In the genomic region with DNA sequence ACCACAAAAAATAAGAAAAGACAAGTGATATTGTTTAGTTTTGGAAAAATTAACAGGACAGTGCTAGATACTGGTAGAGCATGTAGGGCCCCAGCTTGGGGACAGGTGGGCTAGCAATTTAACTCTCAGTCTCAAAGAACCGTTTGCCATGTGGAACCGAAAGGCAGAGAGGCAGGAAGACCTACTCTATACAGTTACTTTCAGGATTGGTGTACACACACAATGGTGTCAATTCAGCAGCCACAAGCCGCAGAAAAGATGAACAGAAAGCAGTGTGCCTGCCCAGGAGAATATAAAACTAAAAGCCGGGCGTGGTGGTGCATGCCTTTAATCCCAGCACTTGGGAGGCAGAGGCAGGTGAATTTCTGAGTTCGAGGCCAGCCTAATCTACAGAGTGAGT, we compare ENCODE assay signal across 33 mouse cellular contexts. TPM values are rescaled to one million over a fixed set of nuclear protein-coding genes. Genes with fewer than 3 reads are reported as not detected.
DNase-seq lines count a peak whose midpoint lies in the region; ATAC-seq and TF ChIP-seq lines count a peak whose summit lies in the region.
"Had no signal": no experiment of that assay in that cellular context is flagged by ENCODE, and none has a peak within 500 bp of the region (broad histone marks: within the 10 kb centered on the region; RNA-seq: fewer than 3 reads in every experiment).

No protein-coding gene starts in this region.

- H3K4me2 ChIP-seq in CH12.LX (ENCODE audit: insufficient read depth, low read depth, poor library complexity, severe bottlenecking) = no peak overlapping the region
- H3K4me2 ChIP-seq: embryonic facial prominence, embryonic 15.5 days; heart, embryonic 15.5 days; hindbrain, embryonic 12.5 days; limb, embryonic 12.5 days; liver, embryonic 11.5 days; midbrain, embryonic 11.5 days; neural tube, embryonic 12.5 days had no signal

- dilution Hi-C loops in CH12.LX (cut with MboI; ENCODE audit: extremely low pct_ligation_motif_present, extremely low pct_unique_long_range_greater_than_20kb, low sequenced_read_pairs) = no loop called here

- peaks cover 28% of the 10 kb centered on the region for H3K4me1 ChIP-seq in spleen, adult 2 months (ENCODE audit: control insufficient read depth, insufficient read depth, insufficient read length)
- H3K4me1 ChIP-seq in CH12.LX (ENCODE audit: control insufficient read depth in 1 of 2, insufficient read depth in 2 of 2) = peaks cover 20 to 61% of the 10 kb centered on the region in 2 experiments
- H3K4me1 ChIP-seq: embryonic facial prominence, embryonic 15.5 days; hindbrain, embryonic 12.5 days; limb, embryonic 12.5 days; neural tube, embryonic 12.5 days had no signal

- intact Hi-C loops in heart, postnatal 36 days (cut with DNase I) = no loop called here

- peak overlapping the region; percentile 11; the same call in 1 of the 2 replicates for H3K27ac ChIP-seq in spleen, adult 2 months (ENCODE audit: insufficient read depth, low read length)
- peak overlapping the region; percentile 76 for H3K27ac ChIP-seq in CH12.LX (ENCODE audit: insufficient read depth, low read depth)
- H3K27ac ChIP-seq: embryonic facial prominence, embryonic 10.5 days; embryonic facial prominence, embryonic 15.5 days; hindbrain, embryonic 12.5 days; hindbrain, postnatal 0 days; left cerebral cortex, adult 2 months; limb, embryonic 12.5 days; neural tube, embryonic 12.5 days had no signal

- H3K36me3 ChIP-seq in spleen, adult 2 months (ENCODE audit: control insufficient read depth, insufficient read depth, low read length) = no peaks in the 10 kb centered on the region
- no peaks in the 10 kb centered on the region for H3K36me3 ChIP-seq in CH12.LX (replicated peaks in 1 of 2; ENCODE audit: control insufficient read depth in 1 of 2, insufficient read depth in 1 of 2, low read length in 1 of 2)
- H3K36me3 ChIP-seq: embryonic facial prominence, embryonic 10.5 days; embryonic facial prominence, embryonic 15.5 days; heart, embryonic 15.5 days; hindbrain, embryonic 12.5 days; limb, embryonic 12.5 days; neural tube, embryonic 12.5 days had no signal

- no peaks in the 10 kb centered on the region for H3K79me2 ChIP-seq in CH12.LX (replicated peaks; ENCODE audit: control insufficient read depth, extremely low read depth, insufficient read depth, poor library complexity, severe bottlenecking)

- no peak overlapping the region for H3K9ac ChIP-seq in CH12.LX (ENCODE audit: insufficient read depth, low read depth)
- H3K9ac ChIP-seq: embryonic facial prominence, embryonic 15.5 days; heart, embryonic 15.5 days; hindbrain, embryonic 12.5 days; limb, embryonic 12.5 days; neural tube, embryonic 12.5 days had no signal

- ATAC-seq in inflammation-experienced regulatory T-cells, adult 6 months = peak; percentile 40
- peak; percentile 59; the same call in 1 of the 2 replicates for ATAC-seq in neutrophil, adult 5-6 weeks (ENCODE audit: extremely low read depth, insufficient number of reproducible peaks, low FRiP score, poor library complexity, severe bottlenecking)
- ATAC-seq: forebrain, embryonic 14.5 days; hindbrain, postnatal 0 days; intestine, postnatal 0 days; midbrain, embryonic 16.5 days; Patski had no signal

- no peak for TF ChIP-seq POLR2A in spleen, adult 2 months (IDR thresholded peaks at IDR 0.05; ENCODE audit: low read depth, low read length)
- TF ChIP-seq POLR2A in CH12.LX (IDR thresholded peaks at IDR 0.05; ENCODE audit: low read depth, low read length) = no peak

- no peaks in the 10 kb centered on the region for H3K27me3 ChIP-seq in spleen, adult 2 months (ENCODE audit: control insufficient read depth, insufficient read depth, low read length)
- H3K27me3 ChIP-seq in CH12.LX (replicated peaks) = peaks cover 2% of the 10 kb centered on the region
- H3K27me3 ChIP-seq: embryonic facial prominence, embryonic 15.5 days; heart, embryonic 15.5 days; hindbrain, embryonic 12.5 days; limb, embryonic 12.5 days; neural tube, embryonic 12.5 days; Patski had no signal

- peak in 1 of 2 experiments; percentile 49 for DNase-seq in spleen, adult 2 months (ENCODE audit: low read depth in 1 of 2, low spot score in 2 of 2)
- no peak for DNase-seq in spleen, postnatal 14 days (ENCODE audit: low spot score in 2 of 2)
- DNase-seq in CH12.LX (ENCODE audit: extremely low read depth) = peak; percentile 93
- DNase-seq in layer of hippocampus, adult 11-12 months (ENCODE audit: low spot score) = no peak
- no peak for DNase-seq in embryo, embryonic 9.5 days (ENCODE audit: extremely low spot score)
- DNase-seq in heart, postnatal 36 days = no peak
- DNase-seq: adrenal gland, postnatal 14 days; cerebellum, adult 11-12 months; cerebellum, postnatal 10 days; gastrocnemius, postnatal 36 days; kidney, adult 9 months; kidney, postnatal 10 days; lung, postnatal 4 days; right cerebral cortex, postnatal 4 days; thymus, adult 2 months; thymus, postnatal 36 days had no signal

- in situ Hi-C loops in CH12.LX (cut with MboI; ENCODE audit: low pct_ligation_motif_present, low pct_unique_long_range_greater_than_20kb, low sequenced_read_pairs) = no loop called here

- no peak overlapping the region for H3K4me3 ChIP-seq in spleen, adult 2 months (ENCODE audit: extremely low read depth, insufficient read depth, insufficient read length)
- H3K4me3 ChIP-seq in CH12.LX (replicated peaks in 1 of 3; ENCODE audit: low read depth in 2 of 3, low read length in 2 of 3, poor library complexity in 1 of 3) = no peak overlapping the region
- H3K4me3 ChIP-seq: embryonic facial prominence, embryonic 10.5 days; embryonic facial prominence, embryonic 15.5 days; heart, embryonic 15.5 days; hindbrain, embryonic 12.5 days; left cerebral cortex, adult 2 months; limb, embryonic 12.5 days; myocyte; neural tube, embryonic 12.5 days had no signal

- peak; percentile 99 for TF ChIP-seq EP300 in CH12.LX (IDR thresholded peaks at IDR 0.05; ENCODE audit: low read length)

- TF ChIP-seq RAD21 in CH12.LX (IDR thresholded peaks at IDR 0.05; ENCODE audit: low read depth, low read length) = peak; percentile 8

- no peak for TF ChIP-seq CTCF in spleen, adult 2 months (IDR thresholded peaks at IDR 0.05; ENCODE audit: extremely low read depth, insufficient read depth, insufficient read length, insufficient replicate concordance)
- no peak for TF ChIP-seq CTCF in CH12.LX (conservative IDR thresholded peaks at IDR 0.05 in 1 of 2, IDR thresholded peaks at IDR 0.05 in 1 of 2; ENCODE audit: low read depth in 2 of 2, low read length in 2 of 2)

- peaks cover 26% of the 10 kb centered on the region for H3K9me3 ChIP-seq in CH12.LX (replicated peaks; ENCODE audit: low read length)
- H3K9me3 ChIP-seq: embryonic facial prominence, embryonic 10.5 days; embryonic facial prominence, embryonic 15.5 days; heart, embryonic 15.5 days; hindbrain, embryonic 12.5 days; limb, embryonic 12.5 days; neural tube, embryonic 12.5 days had no signal

- WGBS in spleen, adult 2 months = 52% methylated on average over 6 of the region's 6 CpGs

TF ChIP-seq in CH12.LX, 34 proteins besides CTCF, POLR2A, EP300 and RAD21 (continues in another document):
- TF ChIP-seq MAX (IDR thresholded peaks at IDR 0.05; ENCODE audit: low read length) (peak; percentile 93), MXI1 (IDR thresholded peaks at IDR 0.05; ENCODE audit: low read depth, low read length) (peak; percentile 75; the same call in 1 of the 2 replicates), MAZ (IDR thresholded peaks at IDR 0.05; ENCODE audit: low read depth, low read length) (peak; percentile 91), GABPA (IDR thresholded peaks at IDR 0.05; ENCODE audit: insufficient replicate concordance, low read depth, low read length) (no peak), CHD1 (IDR thresholded peaks at IDR 0.05; ENCODE audit: low read depth, low read length) (peak; percentile 95), CHD2 (IDR thresholded peaks at IDR 0.05; ENCODE audit: low read length) (peak; percentile 91), ZC3H11A (IDR thresholded peaks at IDR 0.05; ENCODE audit: low read depth, low read length) (no peak), TBP (conservative IDR thresholded peaks at IDR 0.05; ENCODE audit: low read depth, low read length) (peak; percentile 78; the same call in 1 of the 2 replicates), SIN3A (IDR thresholded peaks at IDR 0.05; ENCODE audit: low read length) (peak; percentile 89), ZNF384 (IDR thresholded peaks at IDR 0.05; ENCODE audit: low read depth, low read length) (peak; percentile 64), BHLHE40 (IDR thresholded peaks at IDR 0.05; ENCODE audit: low read depth, low read length) (peak; percentile 93), E2F4 (IDR thresholded peaks at IDR 0.05; ENCODE audit: insufficient replicate concordance, low read depth, low read length) (no peak), ZKSCAN1 (IDR thresholded peaks at IDR 0.05; ENCODE audit: borderline replicate concordance, low read depth, low read length) (no peak), JUN (IDR thresholded peaks at IDR 0.05; ENCODE audit: insufficient read depth, low read depth, low read length) (peak; percentile 66; the same call in 1 of the 2 replicates), POLR2AphosphoS2 (IDR thresholded peaks at IDR 0.05; ENCODE audit: low read depth, low read length) (no peak)

RNA-seq across cellular contexts. Expression of gene Sema4b, which starts 6.9 kb away (rescaled TPM):
- polyA plus RNA-seq in spleen, adult 2 months (2012; rRNA removed) = 69.5 and 81.3 TPM in 2 replicates
- total RNA-seq in CH12.LX (2012; rRNA removed) (8.6 and 9.4 TPM in 2 replicates), CH12.LX (2014; rRNA removed) (1.3 and 1.5 TPM in 2 replicates)
- polyA plus RNA-seq in CH12.LX (2012; ENCODE audit: insufficient read length, low read depth) = 5.2 and 6.7 TPM in 2 replicates
- 10 to 100 TPM; 17.4 to 22.3 (median 18.0) TPM for polyA plus RNA-seq in inflammation-experienced regulatory T-cells, adult 6 months (2017; shearing (Covaris generic))
- total RNA-seq in neutrophil, adult 5-6 weeks (2017) = 41.3 and 42.9 TPM in 2 replicates
- 10 to 100 TPM; 12.1 to 12.4 TPM for total RNA-seq in heart, postnatal 36 days (2021)

RNA-seq across cellular contexts. Expression of gene Cib1, which starts 52.8 kb away (rescaled TPM):
- 117 and 118 TPM in 2 replicates for polyA plus RNA-seq in spleen, adult 2 months (2012; rRNA removed)
- 69.6 and 73.1 TPM in 2 replicates for total RNA-seq in CH12.LX (2012; rRNA removed)
- 29.1 and 29.5 TPM in 2 replicates for total RNA-seq in CH12.LX (2014; rRNA removed)
- polyA plus RNA-seq in CH12.LX (2012; ENCODE audit: insufficient read length, low read depth) = 48.1 and 51.8 TPM in 2 replicates
- polyA plus RNA-seq in inflammation-experienced regulatory T-cells, adult 6 months (2017; shearing (Covaris generic)) = 100 to 1,000 TPM in 1 of 3 experiments, 10 to 100 TPM in 2; 97.8 to 140 (median 99.4) TPM
- total RNA-seq in neutrophil, adult 5-6 weeks (2017) = 72.9 and 88.3 TPM in 2 replicates
- 10 to 100 TPM; 15.6 to 16.3 TPM for total RNA-seq in heart, postnatal 36 days (2021)

RNA-seq across cellular contexts. Expression of gene Gdpgp1, which starts 52.9 kb away (rescaled TPM):
- 3.0 and 3.7 TPM in 2 replicates for polyA plus RNA-seq in spleen, adult 2 months (2012; rRNA removed)
- total RNA-seq in CH12.LX (2012; rRNA removed) (3.6 and 4.2 TPM in 2 replicates), CH12.LX (2014; rRNA removed) (1.9 and 2.0 TPM in 2 replicates)
- polyA plus RNA-seq in CH12.LX (2012; ENCODE audit: insufficient read length, low read depth) = 2.9 and 3.0 TPM in 2 replicates
- polyA plus RNA-seq in inflammation-experienced regulatory T-cells, adult 6 months (2017; shearing (Covaris generic)) = 10 to 100 TPM in 1 of 3 experiments, 1 to 10 TPM in 2; 5.7 to 10.3 (median 6.7) TPM
- total RNA-seq in neutrophil, adult 5-6 weeks (2017) = 3.4 and 4.9 TPM in 2 replicates
- 1 to 10 TPM; 1.5 to 1.8 TPM for total RNA-seq in heart, postnatal 36 days (2021)
